Mouse (Mus musculus): ENCODE results near the gene Nt5c1a.
A peak's percentile ranks its signal among the peaks of the same experiment; 100 is the strongest.

Gene Nt5c1a

DNA sequence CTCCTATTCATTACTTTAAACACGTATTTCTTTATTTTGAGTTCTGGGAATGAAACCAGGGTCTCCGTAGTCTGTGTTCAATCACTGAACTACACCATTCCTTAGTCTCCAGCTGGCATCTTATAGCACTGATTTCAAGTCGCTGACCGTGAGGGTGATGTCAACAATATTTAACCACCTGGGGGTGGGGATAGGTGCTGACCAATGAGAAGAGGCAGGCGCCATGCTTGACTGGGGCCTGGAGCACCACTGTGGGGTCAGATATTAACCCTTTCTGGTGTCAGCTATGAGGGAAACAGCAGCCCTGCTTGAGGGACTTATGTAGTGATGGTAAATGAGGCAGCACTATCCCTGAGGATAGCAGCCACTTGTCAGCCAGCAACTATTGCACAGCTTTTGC lies 10.1 kb downstream of the Nt5c1a start:
- no peak for DNase-seq (ENCODE audit: low spot score)

DNA sequence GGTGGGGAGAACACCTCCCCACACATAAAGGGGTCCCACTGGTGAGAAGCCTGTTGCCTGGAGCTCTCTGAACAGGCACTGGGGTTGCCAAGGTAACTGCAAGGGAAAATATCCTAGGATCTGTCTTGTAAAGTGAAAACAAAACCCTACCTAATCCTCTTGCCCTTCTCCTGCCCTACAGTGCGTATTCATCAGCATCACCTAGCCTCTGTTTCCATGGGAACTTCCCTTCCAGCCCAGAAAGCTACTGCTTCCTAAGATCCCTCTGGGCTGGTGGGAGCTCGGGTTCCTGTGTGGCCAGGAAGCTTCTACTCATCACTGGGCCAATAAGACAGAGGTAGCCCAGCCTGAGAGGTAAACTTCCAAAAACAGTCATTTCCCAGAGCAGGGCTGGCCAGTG lies 11.0 kb downstream of the Nt5c1a start:
- no peak for DNase-seq (ENCODE audit: low spot score)

DNA sequence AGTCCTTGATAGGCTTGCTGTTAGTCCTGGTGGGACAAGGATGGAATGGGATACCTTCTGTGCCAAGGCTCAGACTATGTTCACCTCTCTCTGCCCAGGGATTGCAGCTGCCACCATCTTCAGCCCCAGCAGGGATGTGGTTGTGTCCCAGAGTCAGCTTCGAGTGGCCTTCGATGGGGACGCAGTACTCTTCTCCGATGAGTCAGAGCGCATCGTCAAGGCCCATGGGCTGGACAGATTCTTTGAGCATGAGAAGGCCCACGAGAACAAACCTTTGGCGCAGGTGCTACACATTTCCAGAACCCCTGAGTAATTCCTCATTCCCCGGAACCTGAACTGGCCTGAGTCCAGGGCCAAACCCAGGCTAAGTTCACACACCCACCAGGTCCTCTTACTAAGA lies 12.7 kb downstream of the Nt5c1a start:
- DNase-seq (ENCODE audit: low spot score): no peak

DNA sequence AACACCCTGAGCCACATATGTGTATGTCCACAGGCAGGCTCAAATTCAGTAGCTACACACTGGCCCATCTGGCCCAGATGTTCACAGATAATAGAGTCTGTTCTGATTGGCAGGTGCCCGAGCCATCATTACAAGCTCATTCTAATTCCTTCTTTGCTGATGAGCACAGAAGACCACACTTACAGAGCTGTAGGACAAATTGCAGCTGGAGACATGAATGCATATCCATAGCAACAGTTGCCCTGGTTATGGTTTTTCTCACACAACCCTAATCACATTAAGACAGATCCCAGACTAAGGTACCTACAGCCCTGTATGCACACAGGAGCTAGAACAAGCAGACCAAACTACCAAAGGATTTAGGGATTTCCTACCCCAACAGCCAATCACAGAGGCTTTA lies 14.1 kb downstream of the Nt5c1a start:
- DNase-seq (ENCODE audit: low spot score): no peak

DNA sequence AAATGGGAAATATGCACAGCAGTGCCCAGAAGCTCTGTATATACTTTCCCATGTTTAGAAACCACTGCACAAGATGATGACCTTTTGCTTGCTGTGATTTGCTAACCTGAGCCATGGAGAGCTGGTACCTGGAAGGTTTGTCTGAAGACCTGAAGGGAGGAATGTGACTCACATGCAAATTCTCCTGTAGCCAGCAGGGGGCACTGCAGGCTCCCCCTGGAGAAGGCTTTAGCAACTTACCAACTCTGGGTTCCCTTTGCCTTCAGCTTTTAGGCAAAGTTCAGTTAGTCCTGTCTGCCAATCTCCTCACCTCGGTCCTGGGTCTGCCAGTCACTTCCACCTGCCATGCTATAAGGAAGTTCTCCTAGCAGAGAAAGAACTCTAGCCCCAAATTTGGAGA lies 15.5 kb downstream of the Nt5c1a start:
- no peak for DNase-seq (ENCODE audit: low spot score)

DNA sequence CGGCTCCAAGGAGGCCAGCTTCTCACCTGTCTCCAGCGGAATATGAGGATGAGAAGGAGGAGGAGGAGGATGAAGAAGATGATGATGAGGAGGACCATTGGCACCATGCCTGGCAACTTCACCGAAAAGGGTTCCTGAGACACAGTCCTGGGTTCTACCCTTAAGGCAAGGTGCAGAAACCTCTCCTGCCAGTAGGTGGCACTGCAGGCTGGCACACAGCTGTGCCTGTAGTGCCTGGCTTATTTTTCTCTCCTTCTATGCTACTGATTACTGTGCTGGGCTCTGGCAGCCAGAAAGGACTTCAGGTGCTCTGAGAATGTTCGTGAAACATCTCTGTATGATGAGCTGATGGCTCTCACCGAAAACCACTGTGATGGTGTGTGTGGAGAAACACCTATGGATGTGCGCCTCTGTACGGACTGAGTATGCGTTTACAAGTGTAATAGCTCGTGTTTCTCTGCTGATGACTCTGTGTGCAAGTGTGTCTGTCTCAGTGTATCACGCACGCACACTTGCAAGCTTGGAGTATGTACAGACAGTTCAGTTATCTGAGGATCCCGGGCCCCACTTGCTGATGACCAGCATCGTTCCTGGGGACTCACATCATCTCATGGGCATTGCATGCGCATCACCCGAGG lies 18.5 kb downstream of the Nt5c1a start:
- DNase-seq (ENCODE audit: low spot score): peak; percentile 73

DNA sequence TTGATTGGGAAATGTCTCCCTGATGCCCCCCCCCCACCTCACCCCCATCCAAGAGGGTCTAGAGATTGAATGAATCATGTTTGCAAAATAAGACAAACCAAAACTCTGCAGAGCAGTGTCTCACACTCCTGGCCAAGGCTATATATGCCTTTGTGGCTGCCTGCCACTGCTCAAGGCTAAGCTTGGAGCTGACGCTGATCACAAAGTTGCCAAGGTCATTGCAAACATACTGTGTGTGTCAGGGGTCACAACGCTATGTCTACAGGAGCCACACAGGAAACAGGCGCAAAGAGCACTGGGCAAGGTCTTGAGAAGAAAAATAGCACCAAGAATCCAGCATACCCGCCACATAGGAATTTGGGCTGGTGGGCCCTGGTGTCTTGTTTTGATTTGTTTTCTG lies 19.3 kb downstream of the Nt5c1a start:
- no peak for DNase-seq (ENCODE audit: low spot score)

DNA sequence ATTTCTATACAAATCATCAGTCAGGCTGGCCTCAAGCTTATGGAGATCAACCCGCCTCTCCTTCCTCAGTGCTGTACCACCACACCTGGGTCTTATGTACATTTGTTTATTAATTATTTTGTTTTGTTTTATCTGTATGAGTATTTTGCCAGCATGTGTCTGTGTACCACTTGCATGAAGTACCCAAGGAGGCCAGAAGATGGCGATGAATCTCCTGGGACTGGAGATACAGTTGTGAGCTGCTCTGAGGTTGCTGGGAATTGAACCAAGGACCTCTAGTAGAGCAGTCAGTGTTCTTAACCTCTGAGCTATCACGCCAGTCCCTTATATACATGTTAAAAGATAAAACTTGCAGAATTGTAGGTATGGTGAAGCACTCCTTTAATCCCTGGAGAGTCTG lies 22.0 kb downstream of the Nt5c1a start:
- no peak for DNase-seq (ENCODE audit: low spot score)

DNA sequence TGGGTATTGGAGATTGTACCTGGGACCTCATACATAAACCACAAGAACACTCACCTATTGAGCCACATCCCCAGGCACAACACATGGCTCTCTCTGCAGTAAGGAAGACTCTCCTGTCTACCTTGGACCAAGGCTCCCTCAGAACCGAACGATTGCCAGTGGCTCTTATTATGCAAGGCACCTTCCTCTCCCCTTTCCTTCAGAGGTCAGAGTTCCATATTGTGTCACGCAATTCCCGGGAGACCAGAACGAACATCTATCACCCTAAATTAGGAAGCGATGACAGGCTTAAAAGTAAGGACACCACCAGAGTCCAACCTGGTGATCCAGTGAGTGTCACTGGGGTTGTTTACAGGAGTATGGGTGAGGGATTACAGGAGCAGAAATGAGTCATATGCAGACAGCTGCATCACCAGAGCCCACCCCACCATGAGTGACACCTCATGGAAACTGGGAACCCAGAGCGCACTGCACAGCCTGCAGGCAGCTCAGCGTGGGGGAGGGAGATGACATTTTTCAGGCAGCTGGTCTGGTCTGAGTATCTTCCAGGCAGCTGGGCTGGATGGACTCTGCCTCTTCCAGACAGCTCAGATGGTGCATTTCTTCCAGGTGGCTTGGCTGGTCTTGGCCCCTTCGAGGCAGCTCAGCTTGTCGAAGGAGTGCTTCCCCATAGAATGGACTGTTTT lies 24.6 kb downstream of the Nt5c1a start:
- DNase-seq (ENCODE audit: low spot score): no peak

DNA sequence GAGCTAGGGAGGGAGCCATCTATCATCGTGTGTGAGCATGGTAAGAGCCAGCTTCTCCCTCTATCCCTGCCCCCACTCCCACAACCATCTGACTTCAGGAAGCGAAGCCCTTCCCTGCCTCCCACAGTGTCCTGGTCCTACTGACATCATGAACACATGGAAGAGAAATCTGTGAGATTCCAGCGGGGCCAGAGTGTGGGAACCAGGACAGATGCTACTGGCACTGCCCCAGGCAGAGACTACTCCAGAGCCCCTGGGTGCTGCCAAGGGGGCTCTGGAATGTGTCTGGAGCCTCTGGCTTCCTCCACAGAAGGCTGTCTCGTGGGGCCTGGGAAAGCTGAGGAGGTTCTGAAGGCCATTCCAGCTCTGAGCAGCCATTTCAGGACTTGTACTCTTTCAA lies 26.4 kb downstream of the Nt5c1a start:
- no peak for DNase-seq (ENCODE audit: low spot score)

DNA sequence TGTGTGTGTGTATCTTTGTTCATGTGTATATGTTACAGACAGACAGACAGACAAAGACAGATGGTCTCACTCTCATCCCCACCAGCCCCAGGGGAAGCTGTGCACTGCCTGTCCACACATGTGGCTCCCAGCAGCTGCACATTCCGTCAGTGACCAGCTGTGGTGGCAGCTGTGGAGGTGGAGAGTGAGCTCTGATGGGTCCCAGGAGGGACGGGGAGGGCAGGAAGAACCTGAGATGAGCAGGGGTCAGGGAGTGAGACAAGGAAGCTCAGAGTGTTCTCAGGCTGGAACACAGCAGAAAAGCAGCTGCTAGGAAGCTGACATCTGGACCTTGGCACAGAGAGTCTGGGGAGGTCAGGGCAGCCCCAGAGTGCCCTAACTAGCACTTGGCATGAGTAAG lies 27.0 kb downstream of the Nt5c1a start:
- DNase-seq (ENCODE audit: low spot score): no peak

DNA sequence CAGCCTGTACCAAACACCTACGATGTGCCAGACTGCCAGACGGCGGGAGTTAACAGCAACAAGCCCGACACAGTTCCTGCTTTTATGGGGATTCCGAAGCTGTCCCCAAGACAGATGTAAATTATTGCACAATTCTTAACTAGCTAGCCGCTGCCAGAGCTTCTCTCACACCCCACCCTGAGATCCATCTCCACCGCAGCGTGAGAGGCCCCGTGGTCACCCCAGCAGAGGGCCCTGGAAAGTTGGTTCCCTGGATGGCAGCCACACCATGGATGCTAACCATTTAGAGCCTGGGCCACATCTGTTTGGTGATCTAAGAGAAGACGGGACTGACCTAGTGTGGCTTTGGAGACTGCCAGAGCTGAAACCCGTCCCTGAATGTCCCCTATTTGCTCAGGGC lies 27.9 kb downstream of the Nt5c1a start:
- no peak for DNase-seq (ENCODE audit: low spot score)

DNA sequence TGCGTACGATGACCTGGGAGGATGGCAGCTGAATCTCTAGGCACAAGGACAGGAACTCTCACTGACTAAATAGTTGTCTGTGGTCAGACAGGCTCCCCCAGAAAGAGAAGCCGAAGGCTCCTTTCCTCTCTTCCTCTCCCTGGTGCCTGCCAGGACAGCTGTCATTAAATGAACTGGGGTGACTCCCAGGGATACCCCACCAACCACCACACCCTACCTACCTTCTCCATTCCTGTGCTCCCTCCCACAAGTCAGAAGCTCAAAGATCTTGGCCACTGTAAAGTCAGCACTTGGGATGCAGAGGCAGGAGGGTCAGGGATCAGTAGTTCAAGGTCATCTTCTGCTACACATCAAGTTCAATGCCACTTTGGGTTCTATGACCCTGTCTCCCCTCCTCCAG lies 31.5 kb downstream of the Nt5c1a start:
- DNase-seq (ENCODE audit: low spot score): no peak

DNA sequence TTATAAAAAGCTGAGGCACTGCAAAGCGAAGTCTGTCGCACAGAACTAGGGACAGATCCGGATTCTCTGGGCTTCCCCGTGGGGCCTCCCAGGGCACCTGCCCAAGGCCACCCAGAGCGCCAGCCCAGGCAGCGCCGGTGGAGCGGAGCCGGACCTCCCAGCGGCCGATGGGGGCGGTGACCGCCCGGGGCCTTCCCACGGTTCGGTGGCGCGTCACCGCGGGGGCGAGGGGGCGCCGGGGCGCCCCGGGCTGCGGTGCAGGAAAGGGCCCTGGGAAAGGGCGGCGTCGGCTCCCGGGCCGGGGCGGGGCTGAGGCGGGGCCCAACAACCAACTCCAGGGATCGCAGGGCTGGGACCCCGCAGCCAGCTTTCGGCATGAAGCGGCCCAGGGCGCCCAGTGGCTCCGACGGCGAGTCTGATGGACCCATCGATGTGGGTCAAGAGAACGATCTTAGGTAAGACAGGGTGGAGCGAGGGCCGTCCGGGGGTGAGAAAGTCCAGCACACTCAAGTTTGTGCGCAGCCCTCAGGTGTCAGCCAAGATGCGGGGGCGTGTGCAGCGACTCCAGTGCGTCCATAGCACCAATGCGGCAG lies 32.3 kb downstream of the Nt5c1a start, which contains the start of gene Heyl:
Gene Heyl (plus strand): TSS at position 65 of the 593 bp plus-strand sequence.
- no peak for DNase-seq (ENCODE audit: low spot score)

DNA sequence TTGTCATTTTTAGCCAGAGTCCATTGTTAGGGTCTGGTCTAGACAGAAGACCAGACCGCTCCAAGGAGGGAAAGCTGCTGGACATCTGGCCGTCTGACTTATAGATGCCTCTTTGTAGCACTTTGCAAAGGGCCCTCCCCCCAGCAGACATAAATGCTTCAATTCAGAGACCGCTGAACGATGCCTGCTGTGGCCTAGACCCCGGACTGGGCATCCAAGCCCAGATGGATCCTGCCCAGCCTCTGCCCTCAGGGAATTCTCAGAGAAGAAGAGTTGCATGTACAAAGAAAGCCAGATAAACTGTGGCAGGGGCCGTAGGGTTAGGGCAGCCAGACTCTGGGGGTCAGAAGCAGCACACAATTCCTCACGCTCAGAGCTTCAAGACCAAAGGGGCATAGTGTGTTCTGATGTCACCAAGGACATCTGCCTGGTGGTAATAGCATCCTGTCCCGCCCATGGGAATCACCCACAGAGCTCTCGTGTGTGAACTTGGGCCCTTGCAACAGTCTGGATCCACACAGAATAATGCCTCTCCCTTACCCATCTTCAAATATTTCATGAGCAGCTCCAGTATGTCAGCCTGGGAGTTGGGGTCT lies 34.6 kb downstream of the Nt5c1a start:
- no peak for DNase-seq (ENCODE audit: low spot score)

DNA sequence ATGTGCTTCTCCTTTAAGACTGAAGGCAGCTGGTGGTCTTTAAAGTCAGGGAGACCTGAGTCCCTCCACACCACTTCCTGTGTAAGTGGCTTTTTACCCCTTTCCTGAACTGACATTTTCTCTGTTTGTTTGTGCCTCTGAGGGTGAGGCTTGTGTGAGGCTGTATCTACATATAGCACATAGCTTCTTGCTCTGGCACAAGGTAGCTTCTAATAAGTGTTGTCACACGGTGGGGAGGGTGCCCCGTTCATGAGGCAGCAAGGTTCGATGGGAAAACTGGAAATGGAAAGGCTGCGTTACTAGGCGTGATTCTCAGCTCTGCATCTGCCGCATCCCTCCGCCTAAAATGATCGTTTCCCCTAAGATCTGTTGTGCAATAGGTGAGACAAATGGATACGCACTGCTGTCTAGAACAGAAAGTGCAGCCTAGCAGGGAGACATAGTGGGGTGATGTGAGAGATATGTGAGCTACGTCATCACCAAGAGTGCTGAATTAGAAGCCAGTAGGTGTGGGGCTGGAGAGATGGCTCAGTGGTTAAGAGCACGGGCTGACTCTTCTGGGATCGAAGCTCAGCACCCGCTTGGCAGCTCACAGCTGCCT lies 35.2 kb downstream of the Nt5c1a start:
- DNase-seq (ENCODE audit: low spot score): no peak

DNA sequence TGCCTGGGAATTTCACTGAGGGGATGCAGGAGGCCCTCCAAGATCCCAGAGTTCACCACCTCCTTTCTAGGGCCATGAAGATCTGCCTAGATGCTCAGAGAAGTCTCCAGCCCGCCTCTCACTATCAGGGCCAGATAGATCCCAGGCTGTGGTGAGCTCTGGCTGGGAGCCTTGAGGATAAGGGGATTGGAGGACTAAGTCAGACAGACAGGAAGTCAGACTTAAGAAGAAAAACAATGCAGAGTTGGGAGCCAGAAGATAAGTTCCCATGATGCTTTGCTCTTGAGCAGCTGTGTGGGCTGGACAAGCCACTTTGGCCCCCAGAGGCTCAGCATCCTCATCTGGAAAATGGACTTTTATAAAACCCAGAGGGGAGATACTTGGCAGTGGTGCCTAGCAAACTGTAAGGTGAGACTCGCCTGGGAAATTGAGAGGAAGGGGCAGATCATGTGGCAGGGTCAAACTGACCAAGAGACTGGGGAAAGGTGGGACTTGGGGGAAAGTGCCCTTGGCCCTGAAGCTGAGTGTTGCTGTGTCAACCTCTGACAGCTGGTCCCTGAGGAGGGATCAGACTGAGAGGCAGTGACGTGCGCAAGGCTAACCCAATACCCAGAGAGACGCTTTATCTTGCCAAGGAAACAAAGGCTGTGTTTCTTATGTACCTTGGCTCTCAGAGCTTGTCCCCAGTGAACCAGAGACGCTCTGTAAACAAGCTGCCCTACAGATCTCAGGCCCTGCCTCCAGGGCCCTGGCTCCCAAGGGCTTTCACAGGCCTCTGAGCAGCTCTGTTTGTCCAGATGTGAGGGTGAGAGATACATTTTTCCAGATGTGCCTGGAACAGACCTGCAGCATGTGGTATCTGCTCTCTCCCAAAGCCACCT lies 36.3 kb downstream of the Nt5c1a start:
- DNase-seq (ENCODE audit: low spot score): no peak

DNA sequence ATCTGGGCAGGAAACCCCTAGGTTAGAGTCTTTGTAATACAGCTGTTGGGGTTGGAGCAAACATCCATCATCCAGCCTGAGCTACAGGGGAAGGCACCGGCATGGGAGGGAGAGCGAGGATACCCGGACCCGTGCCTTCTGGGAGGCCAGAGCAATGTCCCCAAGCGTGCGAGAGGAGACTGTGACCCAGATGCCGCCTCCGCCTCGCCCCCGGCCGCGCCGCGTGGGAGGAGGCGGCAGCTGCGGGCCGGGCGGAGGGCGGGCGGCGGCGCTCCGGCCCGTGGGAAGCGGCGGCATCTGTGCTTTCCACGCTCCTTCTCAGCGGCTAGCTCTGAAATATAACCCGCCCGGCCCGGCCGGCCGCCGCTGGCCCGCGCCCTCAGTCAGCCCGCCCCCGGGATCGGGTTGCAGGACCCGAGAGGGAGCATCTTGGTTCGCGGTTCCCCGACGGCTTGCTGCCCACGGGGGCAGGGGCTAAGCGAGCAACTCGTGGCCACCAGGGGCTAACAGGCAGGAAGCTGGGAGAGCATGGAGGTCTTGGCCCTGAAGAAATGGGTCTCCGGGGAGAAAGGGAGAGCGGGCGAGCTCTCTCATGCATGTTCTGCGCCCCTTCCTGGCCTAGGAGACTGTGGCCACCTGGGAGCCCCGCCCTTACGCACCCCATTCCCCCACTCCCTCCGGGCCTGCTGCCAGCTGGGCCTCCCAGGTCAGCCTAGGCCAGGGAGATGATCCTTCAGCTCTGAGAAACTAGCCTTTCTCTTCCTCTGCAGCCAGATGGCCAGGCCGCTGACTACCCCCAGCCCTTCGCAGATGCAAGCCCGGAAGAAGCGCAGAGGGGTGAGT lies 38.3 kb downstream of the Nt5c1a start:
- DNase-seq (ENCODE audit: low spot score): no peak

DNA sequence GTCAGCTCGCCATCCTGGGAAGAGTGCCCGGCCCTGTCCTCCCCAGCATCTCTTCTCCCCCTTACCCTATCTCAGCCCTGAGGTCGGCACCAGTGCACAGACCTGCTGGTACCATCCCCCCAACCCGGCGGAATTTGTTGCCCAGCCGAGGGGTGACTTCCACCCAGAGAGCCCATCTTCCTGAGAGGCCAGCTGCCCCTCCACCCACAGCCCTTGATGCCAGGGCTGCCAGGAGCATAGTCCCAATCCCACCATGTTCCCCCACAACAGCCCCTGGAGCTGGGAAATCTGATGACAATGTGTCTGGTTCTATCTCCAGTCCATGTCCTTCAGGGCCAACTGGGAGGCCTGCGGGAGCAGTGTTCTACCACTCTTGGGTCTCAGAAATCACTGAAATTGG lies 44.9 kb downstream of the Nt5c1a start:
- no peak for DNase-seq (ENCODE audit: low spot score)

DNA sequence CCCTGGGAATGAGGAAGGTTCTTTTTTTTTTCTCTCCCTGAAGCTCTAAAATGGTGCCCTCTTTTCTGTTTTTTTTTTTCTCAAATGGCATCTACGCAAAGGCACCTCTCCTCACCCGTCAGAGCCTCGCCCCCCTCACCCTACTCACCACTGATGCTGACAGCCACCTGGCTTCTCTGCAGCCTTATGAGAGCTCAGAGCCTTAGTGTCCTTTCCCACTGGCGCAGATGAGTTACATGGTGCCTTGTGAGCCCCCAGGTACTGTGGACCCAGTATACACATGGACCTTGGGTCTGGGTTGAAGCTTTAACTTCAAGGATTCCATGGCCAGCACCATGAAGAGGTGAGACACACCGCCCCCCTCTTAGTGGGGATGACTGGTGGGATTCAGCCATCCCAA lies 45.3 kb downstream of the Nt5c1a start:
- no peak for DNase-seq (ENCODE audit: low spot score)
